Mouse (Mus musculus) thymus, postnatal 36 days (tissue): ENCODE data around the gene Gng4.
"Not testable (repeated sequence)": the region's sequence is repeated elsewhere in the genome, so short reads cannot be mapped to it uniquely, and the experiment has no call there.

ENCODE experiments used
- DNase-seq, 2 experiments: peaks; one replicate each; pipeline ENCODE4 v3.0.0; 2022; ENCODE audit warnings: mixed read lengths in 2 of 2

Gene Gng4

DNA sequence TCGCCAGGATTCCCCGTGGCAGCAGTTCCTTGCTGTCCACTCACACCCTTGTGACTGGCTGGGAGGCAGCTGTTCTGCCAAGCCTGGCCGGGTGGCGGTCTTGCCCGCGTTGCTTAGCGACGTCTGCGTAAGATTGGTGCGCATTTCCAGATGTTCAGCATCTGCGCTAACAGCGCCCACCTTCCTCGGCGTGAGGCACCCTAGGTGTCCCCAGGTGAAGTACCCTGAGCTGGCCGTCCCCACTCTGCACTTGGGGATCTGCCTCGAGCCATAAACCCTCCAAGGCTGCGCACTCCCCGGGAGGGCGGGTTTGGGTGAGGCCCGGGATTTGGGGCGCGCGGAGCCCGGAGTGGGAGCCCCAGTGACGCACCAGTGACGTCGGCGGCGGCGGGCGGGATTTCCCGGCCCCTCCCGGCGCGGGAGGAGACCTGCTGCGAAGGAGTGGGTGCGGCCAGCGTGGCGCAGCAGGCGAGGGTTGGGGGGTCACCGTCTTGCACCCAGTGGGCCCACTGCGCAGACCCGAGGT lies at the start of gene Gng4:
Gene Gng4 (plus strand): TSS at position 166 of the 526 bp plus-strand sequence.
- DNase-seq: peak; percentile 52 to 71

GRCm38 (mm10) chr13:13739232-13739631 lies 44.6 kb upstream of the Gng4 start:
- no peak for DNase-seq

DNA sequence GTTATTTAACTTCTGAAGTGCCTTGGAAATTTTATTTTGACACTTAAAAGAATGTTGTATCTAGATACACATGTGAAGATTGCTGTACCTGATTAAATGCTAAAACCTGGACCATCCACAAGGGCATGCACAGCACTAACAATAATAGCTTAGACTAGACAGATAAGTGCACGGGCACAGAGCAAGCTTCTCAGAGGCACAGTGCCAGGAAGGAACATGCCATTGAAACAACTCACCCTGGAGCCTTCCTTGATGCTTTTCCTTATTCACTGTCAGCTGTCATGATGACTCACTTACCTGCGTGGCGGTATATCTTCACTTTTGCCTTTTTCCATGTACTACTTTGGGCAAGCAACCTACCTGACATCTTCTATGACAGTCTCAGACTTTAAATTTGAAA lies 37.9 kb upstream of the Gng4 start:
- DNase-seq: no peak

DNA sequence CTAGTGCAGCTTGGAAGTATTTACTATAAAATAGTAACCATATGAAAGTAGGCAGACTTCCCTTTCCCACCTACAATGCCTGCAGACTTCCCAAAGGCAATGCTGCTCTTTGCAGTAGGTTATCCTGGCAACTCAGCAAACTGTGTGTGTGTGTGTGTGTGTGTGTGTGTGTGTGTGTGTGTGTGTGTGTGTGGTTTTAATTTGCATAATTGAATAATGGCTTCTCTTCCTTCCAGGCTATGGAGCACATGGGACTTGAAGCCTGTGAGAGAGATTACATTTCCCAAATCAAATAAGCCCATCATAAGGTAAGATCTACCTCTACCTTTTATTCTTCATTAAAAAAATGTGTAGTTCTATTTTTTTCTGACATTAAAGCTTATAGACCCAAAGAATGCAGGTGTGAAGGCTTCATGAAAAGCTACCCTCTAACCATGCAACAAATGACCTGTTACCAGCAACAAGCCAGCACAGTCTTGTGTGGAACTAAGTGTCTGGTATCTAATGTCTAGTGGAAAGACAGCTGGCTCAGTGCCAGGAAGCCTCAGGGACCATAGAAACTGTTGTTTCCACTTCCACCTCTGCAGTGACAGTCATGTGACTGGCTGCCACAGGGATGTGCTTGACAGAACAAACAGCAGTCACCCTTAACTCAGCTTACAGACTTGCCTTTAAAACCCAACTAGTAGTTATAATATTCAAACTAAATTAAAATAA lies 7.9 kb upstream of the Gng4 start:
- no peak for DNase-seq

DNA sequence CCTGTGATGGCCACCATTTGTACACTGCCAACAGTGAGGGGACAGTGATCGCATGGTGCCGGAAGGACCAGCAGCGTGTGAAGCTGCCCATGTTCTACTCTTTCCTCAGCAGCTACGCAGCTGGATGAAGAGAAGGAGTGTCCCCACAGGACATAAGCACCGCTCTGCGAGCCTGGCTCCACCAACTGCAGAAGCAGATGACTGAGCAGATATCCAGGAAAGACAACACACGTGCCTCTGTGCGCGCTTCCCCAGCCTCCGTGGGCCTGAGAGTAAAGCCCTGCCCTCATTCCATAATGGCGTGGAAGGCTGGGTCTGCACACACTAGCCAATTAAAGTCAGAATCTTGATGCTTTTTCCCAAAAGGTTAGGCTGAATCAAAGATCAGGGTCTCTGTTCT lies 6.8 kb upstream of the Gng4 start:
- DNase-seq: no peak

- DNase-seq: no peak
Measured at GRCm38 (mm10) chr13:13777696-13778095, 6.2 kb upstream of the Gng4 start.

DNA sequence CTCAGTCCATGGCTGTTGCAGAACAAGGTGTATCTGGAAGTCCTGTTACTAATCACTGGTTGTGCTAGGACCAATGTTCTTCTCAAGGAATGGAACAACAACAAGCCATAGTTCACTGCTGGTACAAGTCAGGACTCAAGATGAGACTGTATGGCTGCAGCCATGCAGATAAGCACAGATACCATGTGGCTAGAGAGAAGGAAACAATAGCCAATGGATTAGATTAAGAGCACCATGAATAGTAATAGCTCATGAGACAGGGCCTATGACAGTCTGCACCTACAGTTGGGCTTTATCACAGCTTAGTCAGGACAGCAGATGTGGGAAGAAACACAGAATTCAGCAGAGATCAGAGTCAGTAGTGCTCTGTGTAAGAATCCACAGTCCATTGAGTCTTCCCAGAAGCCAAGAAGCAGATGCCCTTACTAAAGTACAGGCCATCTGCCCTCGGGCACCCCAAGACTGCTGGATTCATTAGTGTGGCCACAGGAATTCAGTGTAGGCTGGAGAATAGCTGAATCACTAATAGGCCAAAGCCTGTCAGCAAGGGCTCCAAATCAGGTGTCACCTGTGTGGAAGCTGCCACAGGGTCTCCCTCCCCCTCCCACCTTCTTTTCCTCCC lies 4.9 kb upstream of the Gng4 start:
- DNase-seq: no peak

DNA sequence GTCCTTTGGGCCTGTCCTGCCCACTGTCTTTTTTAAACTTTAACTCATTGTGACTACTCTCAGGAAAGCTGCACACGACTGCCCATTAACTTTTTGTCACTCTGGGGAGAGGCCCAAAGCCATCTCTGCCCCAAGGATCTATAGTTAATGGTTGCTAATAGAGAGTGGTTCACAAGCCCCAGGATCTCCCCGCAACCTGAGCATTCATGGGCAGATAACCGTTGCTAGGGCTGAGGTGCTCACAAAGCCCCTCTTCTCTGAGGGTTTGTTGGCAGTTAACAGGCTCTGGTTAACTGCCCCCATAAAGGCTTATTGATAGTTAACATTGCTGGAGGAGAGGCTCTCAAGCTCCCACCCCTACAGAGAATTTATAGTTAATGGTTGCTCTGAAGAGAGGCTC lies 3.6 kb upstream of the Gng4 start:
- no peak for DNase-seq

- no peak for DNase-seq
Measured at GRCm38 (mm10) chr13:13781026-13781425, 2.8 kb upstream of the Gng4 start.

DNA sequence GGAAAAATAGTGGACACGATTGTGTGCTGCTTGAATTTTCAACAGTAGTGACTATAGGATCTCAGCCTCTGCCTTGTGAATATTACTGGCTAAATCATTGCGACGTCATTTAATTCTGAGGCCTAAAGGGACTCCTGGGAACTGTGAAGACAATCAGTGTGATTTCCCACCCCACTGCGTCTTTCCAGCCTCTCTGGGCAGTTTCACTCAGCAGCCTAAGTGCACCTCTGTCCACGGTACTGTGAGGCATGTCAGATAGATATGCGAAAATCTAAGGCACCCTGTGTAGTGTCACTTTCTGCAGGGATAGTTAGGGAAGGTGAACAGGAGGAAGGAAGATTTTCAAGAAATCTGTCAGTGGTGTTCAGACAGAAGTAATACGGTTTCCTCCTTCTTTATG lies 563 bp upstream of the Gng4 start:
- no peak for DNase-seq

- no peak for DNase-seq
Measured at GRCm38 (mm10) chr13:13784420-13784936, 619 bp downstream of the Gng4 start.

- DNase-seq: peak in 1 of 2 experiments; percentile 9
Measured at GRCm38 (mm10) chr13:13784981-13785783, 1.3 kb downstream of the Gng4 start.

GRCm38 (mm10) chr13:13786971-13787370 lies 3.1 kb downstream of the Gng4 start:
- no peak for DNase-seq

GRCm38 (mm10) chr13:13788070-13788469 lies 4.2 kb downstream of the Gng4 start:
- no peak for DNase-seq

DNA sequence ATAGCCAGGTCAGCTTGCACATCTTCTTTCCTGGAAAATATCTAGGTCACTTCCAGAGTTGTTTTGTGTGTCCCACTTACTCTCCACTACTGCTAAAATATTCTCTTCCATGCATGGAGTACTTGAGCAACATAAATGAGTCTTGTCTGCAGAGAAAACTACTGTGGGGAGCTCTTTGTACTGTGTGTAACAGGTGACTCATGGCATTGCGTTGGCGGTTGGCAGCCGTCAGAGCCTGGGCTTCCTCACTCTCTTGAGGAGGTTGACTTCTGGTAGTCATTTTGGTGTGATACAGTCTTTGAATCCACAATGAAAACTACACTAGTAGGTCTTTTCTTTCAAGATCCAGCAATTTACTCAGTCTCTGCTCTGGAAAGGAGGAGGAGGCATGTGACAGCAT lies 8.1 kb downstream of the Gng4 start:
- no peak for DNase-seq

GRCm38 (mm10) chr13:13795166-13795832 lies 11.4 kb downstream of the Gng4 start:
- DNase-seq: no peak

DNA sequence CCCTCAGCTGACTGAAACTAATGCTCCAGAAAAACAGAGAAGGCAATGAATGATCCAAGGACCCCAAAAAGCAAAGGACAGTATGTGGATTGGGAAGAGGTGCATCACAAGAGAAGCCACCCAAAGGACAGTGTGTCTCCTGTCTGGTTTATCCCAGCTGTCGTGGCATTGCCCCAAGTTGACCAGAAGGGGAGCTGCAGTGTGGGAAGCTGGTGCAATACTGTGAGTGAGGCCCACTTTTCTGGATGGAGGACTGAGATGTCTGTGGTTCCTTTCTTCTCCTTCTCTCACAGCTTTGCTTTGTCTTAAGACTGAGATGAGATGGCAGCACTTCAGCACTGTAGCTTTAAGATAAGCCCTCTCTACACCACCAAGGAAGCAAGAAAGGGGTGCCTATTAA lies 12.2 kb downstream of the Gng4 start:
- DNase-seq: no peak

- DNase-seq: not testable (repeated sequence)
Measured at GRCm38 (mm10) chr13:13797816-13798215, 14.0 kb downstream of the Gng4 start.

- DNase-seq: no peak
Measured at GRCm38 (mm10) chr13:13798775-13799174, 14.9 kb downstream of the Gng4 start.

- DNase-seq: peak; percentile 30 to 57
Measured at GRCm38 (mm10) chr13:13808337-13809132, 24.7 kb downstream of the Gng4 start.

DNA sequence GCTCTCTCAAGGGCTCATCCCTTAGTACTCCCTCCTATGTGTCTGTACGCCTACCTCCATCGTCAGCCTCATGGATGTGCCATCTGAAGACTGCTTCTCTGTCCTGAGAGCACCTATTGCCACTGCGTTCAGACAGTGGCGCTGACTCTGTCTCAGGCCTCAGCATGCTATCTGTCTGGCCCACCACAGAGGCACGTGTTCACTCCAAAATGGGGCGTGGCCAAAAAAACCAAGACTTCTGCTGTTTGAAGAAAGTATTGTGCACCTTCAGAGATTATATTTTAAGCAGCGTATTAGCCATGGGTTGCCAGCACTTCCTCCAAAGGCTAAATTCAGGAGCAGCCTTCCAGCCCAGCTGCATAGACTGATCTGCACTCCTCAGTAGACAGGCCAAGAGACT lies 27.0 kb downstream of the Gng4 start:
- DNase-seq: no peak

DNA sequence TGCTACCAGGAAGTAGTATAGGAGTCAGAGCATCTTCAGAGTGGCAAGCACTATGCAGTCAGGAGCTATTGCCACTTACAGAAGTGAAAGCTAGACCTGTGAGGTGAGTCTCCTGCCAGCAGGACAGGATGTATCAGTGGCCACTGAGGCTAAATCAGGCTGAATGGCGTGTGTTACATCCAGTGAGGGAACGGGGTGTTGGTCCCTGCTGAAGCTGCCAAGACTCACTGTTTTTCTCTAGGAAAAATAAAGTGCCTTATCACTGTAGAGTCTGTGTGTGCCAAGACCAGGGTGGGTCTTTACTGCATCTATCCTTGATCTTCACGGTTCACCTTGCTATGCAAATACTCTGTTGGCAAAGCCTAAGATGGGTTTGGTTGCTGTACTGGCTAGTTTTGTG lies 34.8 kb downstream of the Gng4 start:
- no peak for DNase-seq
